Mouse (Mus musculus) kidney, adult 2 months (tissue): Measurements from ENCODE around the gene Erc2. TPM values are rescaled to one million over a fixed set of nuclear protein-coding genes. Genes with fewer than 3 reads are reported as not detected.

Experiments
- DNase-seq: peaks from one replicate; pipeline ENCODE4 v3.0.0; 2021
- H3K27ac ChIP-seq: fragments of 200-500 bp; 2 replicates; pipeline ENCODE4 v1.5.1; 2012; ENCODE audit warnings: low read depth, low read length, control low read depth, inconsistent platforms; ENCODE audit not compliant: insufficient read depth
- H3K27me3 ChIP-seq: fragments of 200-500 bp; replicated peaks from 2 replicates; pipeline ENCODE4 v1.6.1; 2012; ENCODE audit warnings: mild to moderate bottlenecking, moderate library complexity, low read length, inconsistent platforms; ENCODE audit not compliant: control insufficient read depth, insufficient read depth
- H3K36me3 ChIP-seq: fragments of 200-500 bp; 2 replicates; pipeline ENCODE4 v1.6.1; 2012; ENCODE audit warnings: mild to moderate bottlenecking, moderate library complexity, low read length, inconsistent platforms; ENCODE audit not compliant: control insufficient read depth, insufficient read depth
- H3K4me1 ChIP-seq: fragments of 200-500 bp; 2 replicates; pipeline ENCODE4 v1.6.1; 2011; ENCODE audit warnings: low read length; ENCODE audit not compliant: control insufficient read depth, insufficient read depth
- H3K4me3 ChIP-seq: fragments of 200-500 bp; 2 replicates; pipeline ENCODE4 v1.5.1; 2011; ENCODE audit warnings: mild to moderate bottlenecking, low read depth, low read length, control low read depth; ENCODE audit not compliant: insufficient read depth
- CTCF ChIP-seq: fragments of 200-500 bp; conservative IDR thresholded peaks from 2 replicates; pipeline ENCODE4 v1.5.1; 2011; ENCODE audit warnings: low read depth, mild to moderate bottlenecking, control low read depth, low read length, moderate library complexity, mixed read lengths; ENCODE audit not compliant: insufficient read depth, insufficient read length
- POLR2A ChIP-seq: fragments of 200-500 bp; IDR thresholded peaks from one replicate; pipeline ENCODE4 v1.6.1; 2011; ENCODE audit warnings: low read depth, low read length, control low read depth
- WGBS: fragments of 180-500 bp; shearing (Covaris S2); methylation state at CpG from one replicate; pipeline ENCODE4 v1.1.7; 2018; 5-methylcytosine and 5-hydroxymethylcytosine counted together
- polyA plus RNA-seq: library from polyadenylated mRNA; depleted of rRNA; stranded (reverse); fragments of >200 nt; gene quantifications from 2 replicates; pipeline ENCODE4 v1.2.3, GENCODE M21; 2012

Erc2 gene
- polyA plus RNA-seq, 1 experiment = 6.9 TPM

DNA sequence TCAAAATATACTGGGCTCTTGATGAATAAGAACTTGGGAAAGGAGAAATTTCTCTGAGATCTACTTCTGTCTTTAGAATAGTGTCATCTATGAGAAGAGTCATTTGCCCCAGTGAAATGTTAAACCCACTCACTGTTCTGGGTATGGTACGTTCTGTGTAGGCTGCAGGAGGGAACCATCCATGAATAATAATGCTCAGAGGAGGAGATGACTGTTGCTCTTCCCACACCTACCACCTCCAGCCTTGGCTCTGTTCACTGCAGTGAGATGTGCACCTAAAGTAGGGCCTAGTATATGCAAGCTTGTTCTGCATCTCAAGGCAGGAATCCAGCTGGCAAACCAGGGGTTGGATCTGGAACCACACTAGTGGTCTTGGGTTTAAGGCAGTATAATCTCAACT, 353.4 kb downstream of the Erc2 start:
- DNase-seq = no peak
- Histone ChIP-seq H3K27ac (no peak overlapping the region), H3K4me3 (no peak overlapping the region), H3K4me1 (no peaks in the 10 kb centered on the region; the same call in 1 of the 2 replicates), H3K36me3 (no peaks in the 10 kb centered on the region), H3K27me3 (no peaks in the 10 kb centered on the region)
- TF ChIP-seq CTCF (no peak), POLR2A (no peak)
- 70% methylated on average over 1 of the region's 1 CpGs for WGBS

DNA sequence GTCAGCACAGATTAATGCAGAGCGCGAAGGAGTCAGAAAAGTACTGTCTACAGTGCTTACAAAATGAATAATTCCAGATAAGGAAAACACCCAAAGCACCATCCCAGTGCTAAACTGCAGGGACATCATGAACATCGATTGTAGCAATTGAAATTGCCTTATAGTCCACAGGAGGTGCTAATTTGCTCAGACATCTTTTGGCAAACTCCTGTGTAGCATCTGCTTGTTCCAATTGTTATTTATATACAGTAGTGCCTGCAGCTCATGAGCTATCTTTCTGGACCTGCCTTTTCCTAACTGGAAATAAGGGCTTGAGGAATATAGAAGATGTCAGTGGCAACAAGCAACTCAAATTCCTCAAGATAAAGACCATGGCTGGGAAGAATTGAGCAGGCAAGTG, 362.5 kb downstream of the Erc2 start:
- TF ChIP-seq POLR2A = no peak
- no peak for TF ChIP-seq CTCF
- DNase-seq = no peak
- H3K4me3 ChIP-seq = no peak overlapping the region
- no peaks in the 10 kb centered on the region for H3K36me3 ChIP-seq
- H3K27ac ChIP-seq = no peak overlapping the region
- WGBS = 88% methylated on average over 3 of the region's 3 CpGs
- H3K27me3 ChIP-seq = no peaks in the 10 kb centered on the region
- no peaks in the 10 kb centered on the region for H3K4me1 ChIP-seq

DNA sequence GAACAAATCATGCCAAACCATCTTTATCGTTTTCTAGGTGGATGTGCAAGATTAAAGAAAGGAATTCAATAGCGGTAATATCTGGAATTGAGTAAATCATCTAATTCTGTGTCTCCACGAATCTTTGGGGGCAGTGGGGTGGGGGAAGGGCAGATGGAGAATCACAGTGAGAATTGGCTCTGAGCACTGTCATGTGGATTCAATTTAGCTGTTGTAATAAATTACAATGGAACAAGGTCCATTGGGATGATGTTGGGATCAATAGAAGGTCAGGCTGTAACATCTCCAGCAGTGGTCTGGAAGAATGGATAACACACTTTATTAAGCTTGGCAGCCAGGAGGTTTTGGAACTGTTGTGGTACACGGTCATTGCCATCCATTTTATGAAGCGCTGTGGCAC, 363.0 kb downstream of the Erc2 start:
- no peak for TF ChIP-seq POLR2A
- TF ChIP-seq CTCF = no peak
- no peak overlapping the region for H3K27ac ChIP-seq
- no peak overlapping the region for H3K4me3 ChIP-seq
- H3K4me1 ChIP-seq = no peaks in the 10 kb centered on the region
- DNase-seq = no peak
- H3K27me3 ChIP-seq = no peaks in the 10 kb centered on the region
- no peaks in the 10 kb centered on the region for H3K36me3 ChIP-seq
- WGBS = 87% methylated on average over 5 of the region's 5 CpGs

DNA sequence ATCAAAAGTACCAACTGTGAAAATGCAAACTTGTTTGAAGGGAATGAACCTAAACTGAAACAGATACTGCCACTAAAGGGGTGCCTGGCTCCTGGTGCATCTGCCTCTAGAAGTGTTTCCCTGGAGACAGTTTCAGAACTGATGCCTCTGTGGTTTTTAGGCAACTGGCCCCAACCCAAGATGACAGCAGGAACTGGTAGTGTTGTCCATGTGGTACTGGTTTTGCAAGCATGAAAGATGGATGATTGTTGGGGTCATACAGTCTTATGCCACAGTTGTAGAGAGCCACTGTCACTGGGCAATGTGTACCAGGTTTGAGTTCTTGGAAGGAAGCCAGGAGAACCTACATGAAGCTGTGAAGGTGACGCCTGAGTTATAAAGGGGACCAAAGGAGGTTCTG, 365.2 kb downstream of the Erc2 start:
- no peak for DNase-seq
- 77% methylated on average over 1 of the region's 1 CpGs for WGBS
- Histone ChIP-seq H3K27ac (no peak overlapping the region), H3K36me3 (no peaks in the 10 kb centered on the region), H3K27me3 (no peaks in the 10 kb centered on the region), H3K4me1 (no peaks in the 10 kb centered on the region), H3K4me3 (no peak overlapping the region)
- TF ChIP-seq CTCF (no peak), POLR2A (no peak)

DNA sequence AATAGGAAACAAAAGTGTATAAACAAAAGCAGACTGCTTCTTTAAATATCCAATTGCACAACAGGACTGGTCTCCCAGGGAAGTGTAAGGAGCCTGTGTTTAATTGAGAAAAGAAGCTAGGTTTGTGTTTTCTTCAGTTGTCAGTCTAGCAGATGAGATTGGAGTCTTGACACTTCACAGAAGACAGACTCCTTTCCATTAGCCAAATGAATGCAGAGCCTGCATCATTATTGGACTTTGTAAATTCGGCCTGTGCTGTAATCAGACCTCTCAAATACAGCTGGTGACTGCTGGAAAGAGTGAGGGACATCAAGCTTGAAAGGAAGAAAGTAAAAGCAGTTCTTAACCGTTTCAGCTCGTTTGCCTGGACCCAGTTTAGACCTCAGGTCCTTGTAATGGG, 376.3 kb downstream of the Erc2 start:
- Histone ChIP-seq H3K4me3 (no peak overlapping the region), H3K27me3 (no peaks in the 10 kb centered on the region), H3K4me1 (no peaks in the 10 kb centered on the region), H3K36me3 (no peaks in the 10 kb centered on the region), H3K27ac (no peak overlapping the region)
- no peak for DNase-seq
- WGBS = 55% methylated on average over 3 of the region's 3 CpGs
- TF ChIP-seq CTCF (no peak), POLR2A (no peak)

DNA sequence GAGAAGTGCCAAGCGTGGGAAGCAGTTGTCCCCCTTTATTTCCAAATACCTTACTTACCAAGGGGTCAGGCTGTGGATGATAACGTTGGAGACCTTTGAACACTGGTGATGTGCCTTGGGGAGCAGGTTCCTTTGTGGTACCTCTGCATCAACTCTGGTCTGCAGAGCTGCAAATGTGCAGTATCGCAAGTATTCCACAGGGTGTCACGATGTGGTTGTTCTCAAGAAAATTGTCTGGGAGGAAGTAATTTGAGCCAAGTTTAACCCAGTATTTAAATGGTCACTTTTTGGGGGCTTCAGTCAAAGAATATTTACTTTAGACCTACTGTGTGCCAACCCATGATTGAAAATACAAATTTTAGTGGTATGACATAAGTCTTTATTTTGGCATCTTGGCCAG, 381.8 kb downstream of the Erc2 start:
- H3K27me3 ChIP-seq = no peaks in the 10 kb centered on the region
- no peaks in the 10 kb centered on the region for H3K4me1 ChIP-seq
- TF ChIP-seq POLR2A = no peak
- DNase-seq = peak; percentile 15
- H3K36me3 ChIP-seq = no peaks in the 10 kb centered on the region
- 34% methylated on average over 4 of the region's 4 CpGs for whole genome bisulfite sequencing
- no peak overlapping the region for H3K27ac ChIP-seq
- H3K4me3 ChIP-seq = no peak overlapping the region

DNA sequence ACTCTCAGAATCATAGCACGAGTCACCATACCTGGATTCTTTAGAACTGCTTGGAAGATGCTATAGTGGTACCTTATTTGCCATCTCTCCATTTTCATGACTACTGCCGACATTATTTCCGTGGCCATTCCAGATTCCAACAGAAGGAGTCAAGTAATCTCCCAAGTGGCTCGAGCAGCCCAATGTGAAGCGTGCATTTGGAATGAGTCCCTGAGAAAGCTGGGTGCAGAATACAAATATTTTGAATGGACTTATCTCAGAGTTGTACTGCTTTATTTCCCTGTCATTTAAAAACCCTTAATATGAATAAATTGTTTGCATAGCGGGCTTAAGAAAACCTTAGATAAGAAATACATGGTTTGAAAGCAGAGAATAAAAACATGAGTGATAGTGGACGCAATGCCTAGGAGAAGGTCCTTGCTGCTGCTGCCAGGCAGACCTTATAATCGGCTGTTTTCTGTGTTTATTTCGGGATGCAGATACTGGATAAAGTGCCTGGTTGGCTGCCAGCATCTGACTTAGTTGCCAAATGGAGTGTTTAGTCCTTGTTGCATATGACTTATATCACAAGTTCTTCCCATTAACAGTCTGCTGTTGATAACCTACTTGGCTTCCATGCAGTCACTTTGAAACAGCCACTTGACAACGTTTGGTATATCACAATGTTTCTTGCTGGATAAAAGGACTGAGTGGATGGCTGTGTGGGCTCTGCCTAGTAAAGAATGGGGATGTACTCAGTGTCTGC, 388.5 kb downstream of the Erc2 start:
- H3K4me3 ChIP-seq = no peak overlapping the region
- no peak overlapping the region for H3K27ac ChIP-seq
- DNase-seq = no peak
- no peaks in the 10 kb centered on the region for H3K36me3 ChIP-seq
- no peaks in the 10 kb centered on the region for H3K27me3 ChIP-seq
- H3K4me1 ChIP-seq = no peaks in the 10 kb centered on the region
- 75% methylated on average over 10 of the region's 10 CpGs for WGBS
- no peak for TF ChIP-seq POLR2A
- no peak for TF ChIP-seq CTCF
